Comparison of ENCODE assay signal across 9 mouse cellular contexts in genomic region chr12:110736641-110737040, GRCm38 (mm10). TPM values are rescaled to one million over a fixed set of nuclear protein-coding genes. Genes with fewer than 3 reads are reported as not detected.
DNase-seq lines count a peak whose midpoint lies in the region; ATAC-seq and TF ChIP-seq lines count a peak whose summit lies in the region.
"Had no signal": no experiment of that assay in that cellular context is flagged by ENCODE, and none has a peak within 500 bp of the region (broad histone marks: within the 10 kb centered on the region; RNA-seq: fewer than 3 reads in every experiment).

No protein-coding gene starts in this region.

- H3K9me3 ChIP-seq in midbrain, embryonic 10.5 days (replicated peaks) = no peaks in the 10 kb centered on the region
- no peaks in the 10 kb centered on the region for H3K9me3 ChIP-seq in midbrain, embryonic 11.5 days (ENCODE audit: control insufficient read depth, low read length)
- no peaks in the 10 kb centered on the region for H3K9me3 ChIP-seq in embryonic facial prominence, embryonic 10.5 days
- H3K9me3 ChIP-seq in intestine, postnatal 0 days (ENCODE audit: control insufficient read depth) = no peaks in the 10 kb centered on the region

- no peak for ATAC-seq in midbrain, embryonic 11.5 days (ENCODE audit: low FRiP score)
- ATAC-seq in intestine, postnatal 0 days = no peak

- H3K4me1 ChIP-seq in midbrain, embryonic 10.5 days = peaks cover 30% of the 10 kb centered on the region
- H3K4me1 ChIP-seq in midbrain, embryonic 11.5 days (ENCODE audit: control insufficient read depth, insufficient read depth, low read length) = peaks cover 11% of the 10 kb centered on the region
- H3K4me1 ChIP-seq in embryonic facial prominence, embryonic 10.5 days = peaks cover 14% of the 10 kb centered on the region
- H3K4me1 ChIP-seq in intestine, postnatal 0 days (replicated peaks; ENCODE audit: control insufficient read depth, insufficient read depth, low read length) = peaks cover 13% of the 10 kb centered on the region; the same call in 1 of the 2 replicates

- H3K27ac ChIP-seq in midbrain, embryonic 10.5 days (replicated peaks) = no peak overlapping the region
- H3K27ac ChIP-seq in midbrain, embryonic 11.5 days (ENCODE audit: low read depth, low read length) = no peak overlapping the region
- H3K27ac ChIP-seq in embryonic facial prominence, embryonic 10.5 days (replicated peaks) = no peak overlapping the region
- no peak overlapping the region for H3K27ac ChIP-seq in intestine, postnatal 0 days (ENCODE audit: low read depth, low read length)

- peaks cover 32% of the 10 kb centered on the region for H3K27me3 ChIP-seq in midbrain, embryonic 10.5 days (ENCODE audit: low read depth, poor library complexity, severe bottlenecking)
- H3K27me3 ChIP-seq in midbrain, embryonic 11.5 days (ENCODE audit: control insufficient read depth, insufficient read depth, low read length) = peaks cover 5% of the 10 kb centered on the region; the same call in 1 of the 2 replicates
- peaks cover 23% of the 10 kb centered on the region for H3K27me3 ChIP-seq in embryonic facial prominence, embryonic 10.5 days (replicated peaks; ENCODE audit: low read depth, poor library complexity, severe bottlenecking)
- no peaks in the 10 kb centered on the region for H3K27me3 ChIP-seq in intestine, postnatal 0 days (replicated peaks; ENCODE audit: control insufficient read depth, insufficient read depth, low read length)

- 35% methylated on average over 4 of the region's 4 CpGs for WGBS in midbrain, embryonic 10.5 days
- 28% methylated on average over 4 of the region's 4 CpGs for WGBS in midbrain, embryonic 11.5 days
- 24% methylated on average over 4 of the region's 4 CpGs for WGBS in embryonic facial prominence, embryonic 10.5 days
- 7% methylated on average over 4 of the region's 4 CpGs for WGBS in intestine, postnatal 0 days

- H3K36me3 ChIP-seq in midbrain, embryonic 10.5 days = 0 out of 2 replicates have a peak, but pooled peaks cover 4% of the 10 kb centered on the region
- H3K36me3 ChIP-seq in midbrain, embryonic 11.5 days (ENCODE audit: control insufficient read depth, insufficient read depth, low read length) = no peaks in the 10 kb centered on the region
- H3K36me3 ChIP-seq in embryonic facial prominence, embryonic 10.5 days (replicated peaks) = 0 out of 2 replicates have a peak, but pooled peaks cover 5% of the 10 kb centered on the region
- no peaks in the 10 kb centered on the region for H3K36me3 ChIP-seq in intestine, postnatal 0 days (ENCODE audit: control insufficient read depth, insufficient read depth)

- H3K4me3 ChIP-seq in midbrain, embryonic 10.5 days = peak overlapping the region; percentile 100
- H3K4me3 ChIP-seq in midbrain, embryonic 11.5 days (ENCODE audit: low read depth, low read length) = no peak overlapping the region
- peak overlapping the region; percentile 100 for H3K4me3 ChIP-seq in embryonic facial prominence, embryonic 10.5 days
- peak overlapping the region; percentile 99 for H3K4me3 ChIP-seq in intestine, postnatal 0 days (ENCODE audit: low read depth, low read length)

- no peak overlapping the region for H3K4me2 ChIP-seq in midbrain, embryonic 11.5 days
- peak overlapping the region; percentile 98 for H3K4me2 ChIP-seq in intestine, postnatal 0 days (replicated peaks; ENCODE audit: low read depth)

- no peak overlapping the region for H3K9ac ChIP-seq in midbrain, embryonic 11.5 days (ENCODE audit: low read length)
- no peak overlapping the region for H3K9ac ChIP-seq in intestine, postnatal 0 days (ENCODE audit: low read depth, low read length)

- intact Hi-C loops in heart, postnatal 14 days (cut with DNase I) = loop anchor here (5.0 kb wide), 2 partner anchors 71 to 106 kb away; partner anchors contain the start of gene Mok

- DNase-seq in midbrain, embryonic 10.5 days (ENCODE audit: low spot score) = no peak
- no peak for DNase-seq in midbrain, embryonic 11.5 days (ENCODE audit: low spot score, missing footprints)
- no peak for DNase-seq in embryonic facial prominence, embryonic 10.5 days (ENCODE audit: low spot score)
- DNase-seq in retina, postnatal 1 day = peak; percentile 19
- no peak for DNase-seq in urinary bladder, postnatal 36 days (ENCODE audit: low spot score in 2 of 2)
- no peak for DNase-seq in heart, adult 18-20 months
- DNase-seq in heart, postnatal 14 days = no peak

- no peak for TF ChIP-seq CTCF in intestine, postnatal 0 days (IDR thresholded peaks at IDR 0.05; ENCODE audit: low read depth)

RNA-seq across cellular contexts. Expression of gene Wdr20, which starts 1.1 kb away (rescaled TPM):
- 22.6 and 27.9 TPM in 2 replicates for polyA plus RNA-seq in midbrain, embryonic 10.5 days (2016; fragmentation: Nextera tagmentation; extraction: Ambion mirVana)
- polyA plus RNA-seq in midbrain, embryonic 11.5 days (2014; fragmentation: Nextera tagmentation; extraction: Ambion mirVana) = 22.9 and 24.7 TPM in 2 replicates
- 22.4 and 24.1 TPM in 2 replicates for polyA plus RNA-seq in embryonic facial prominence, embryonic 10.5 days (2016; fragmentation: Nextera tagmentation; extraction: Ambion mirVana)
- polyA plus RNA-seq in intestine, postnatal 0 days (2015; fragmentation: Nextera tagmentation; extraction: Ambion mirVana) = 12.3 and 14.7 TPM in 2 replicates
- total RNA-seq in heart, adult 18-20 months (2021) = 10 to 100 TPM; 31.0 to 32.1 TPM
- 10 to 100 TPM; 32.9 to 35.2 TPM for total RNA-seq in heart, postnatal 14 days (2021)

RNA-seq across cellular contexts. Expression of gene Hsp90aa1, which starts 34.1 kb away (rescaled TPM):
- 1,099 and 1,206 TPM in 2 replicates for polyA plus RNA-seq in midbrain, embryonic 10.5 days (2016; fragmentation: Nextera tagmentation; extraction: Ambion mirVana)
- 1,541 and 1,584 TPM in 2 replicates for polyA plus RNA-seq in midbrain, embryonic 11.5 days (2014; fragmentation: Nextera tagmentation; extraction: Ambion mirVana)
- 1,072 and 1,177 TPM in 2 replicates for polyA plus RNA-seq in embryonic facial prominence, embryonic 10.5 days (2016; fragmentation: Nextera tagmentation; extraction: Ambion mirVana)
- polyA plus RNA-seq in intestine, postnatal 0 days (2015; fragmentation: Nextera tagmentation; extraction: Ambion mirVana) = 269 and 296 TPM in 2 replicates
- total RNA-seq in heart, adult 18-20 months (2021) = 100 to 1,000 TPM; 261 to 408 TPM
- 100 to 1,000 TPM in 1 of 2 experiments, 10 to 100 TPM in 1; 98.6 to 163 TPM for total RNA-seq in heart, postnatal 14 days (2021)

RNA-seq across cellular contexts. Expression of gene 1700001K19Rik, which starts 54.2 kb away (rescaled TPM):
- polyA plus RNA-seq in midbrain, embryonic 10.5 days (2016; fragmentation: Nextera tagmentation; extraction: Ambion mirVana) = not detected in 2 replicates
- polyA plus RNA-seq in midbrain, embryonic 11.5 days (2014; fragmentation: Nextera tagmentation; extraction: Ambion mirVana) = 0.14 and 0.34 TPM in 2 replicates
- polyA plus RNA-seq in embryonic facial prominence, embryonic 10.5 days (2016; fragmentation: Nextera tagmentation; extraction: Ambion mirVana) = 0.16 TPM in 1 of 2 replicates, not detected in the other
- polyA plus RNA-seq in intestine, postnatal 0 days (2015; fragmentation: Nextera tagmentation; extraction: Ambion mirVana) = not detected in 2 replicates
- not detected for total RNA-seq in heart, adult 18-20 months (2021)
- not detected for total RNA-seq in heart, postnatal 14 days (2021)
- total RNA-seq: hematopoietic stem cell, adult 5-6 weeks had no signal
